Mouse (Mus musculus) forebrain, postnatal 0 days (tissue): ENCODE data around the gene Tph2. TPM values are rescaled to one million over a fixed set of nuclear protein-coding genes. Genes with fewer than 3 reads are reported as not detected.

Experiments
- ATAC-seq: fragments of 200-750 bp; cut with Nextera tagmentation; 2 replicates; pipeline ENCODE4 v1.8.0; 2017; ENCODE audit warnings: mild to moderate bottlenecking, moderate library complexity
- DNase-seq: peaks from one replicate; pipeline ENCODE4 v3.0.0-alpha.2; 2015
- H3K27ac ChIP-seq: fragments of 300-500 bp; sonication (generic); 2 replicates; pipeline ENCODE4 v1.5.1; 2014; ENCODE audit warnings: low read depth, mild to moderate bottlenecking, antibody characterized with exemption, low read length, moderate library complexity, mixed read lengths
- H3K27me3 ChIP-seq: fragments of 300-500 bp; sonication (generic); 2 replicates; pipeline ENCODE4 v1.6.1; 2014; ENCODE audit warnings: mild to moderate bottlenecking, low read length, mixed read lengths; ENCODE audit not compliant: insufficient read depth
- H3K36me3 ChIP-seq: fragments of 300-500 bp; sonication (generic); 2 replicates; pipeline ENCODE4 v1.6.1; 2014; ENCODE audit warnings: mild to moderate bottlenecking, moderate library complexity; ENCODE audit not compliant: insufficient read depth
- H3K4me1 ChIP-seq: fragments of 300-500 bp; sonication (generic); 2 replicates; pipeline ENCODE4 v1.6.1; 2014; ENCODE audit warnings: antibody characterized with exemption; ENCODE audit not compliant: insufficient read depth
- H3K4me2 ChIP-seq: fragments of 300-500 bp; sonication (generic); 2 replicates; pipeline ENCODE4 v1.6.1; 2014; ENCODE audit warnings: low read depth, mild to moderate bottlenecking, moderate library complexity
- H3K4me3 ChIP-seq: fragments of 300-500 bp; sonication (generic); 2 replicates; pipeline ENCODE4 v1.5.1; 2014; ENCODE audit warnings: low read depth, low read length, mixed read lengths
- H3K9ac ChIP-seq: fragments of 300-500 bp; sonication (generic); 2 replicates; pipeline ENCODE4 v1.6.1; 2014; ENCODE audit warnings: mild to moderate bottlenecking
- H3K9me3 ChIP-seq: fragments of 300-500 bp; sonication (generic); 2 replicates; pipeline ENCODE4 v1.6.1; 2016; ENCODE audit warnings: low read length
- CTCF ChIP-seq: sonication (generic); IDR thresholded peaks from 2 replicates; pipeline ENCODE4 v1.5.1; 2016; ENCODE audit warnings: antibody characterized with exemption, control low read depth, low read depth
- WGBS: fragments of 180-500 bp; shearing (Covaris S2); extraction: QIAGEN DNeasy Blood & Tissue Kit; methylation state at CpG from one replicate; pipeline ENCODE4 v1.1.7; 2014; 5-methylcytosine and 5-hydroxymethylcytosine counted together
- polyA plus RNA-seq: library from polyadenylated mRNA; unstranded; fragments of >200 nt; fragmentation: Nextera tagmentation; extraction: Ambion mirVana; gene quantifications from 2 replicates; pipeline ENCODE4 v1.2.1, GENCODE M21; 2015
- total RNA-seq: library from RNA; depleted of rRNA; stranded (reverse); fragments of >200 nt; gene quantifications from 2 replicates; pipeline ENCODE4 v1.2.3, GENCODE M21; 2014

Tph2 gene
- total and polyA plus RNA-seq, 2 experiments from 2014 or later, result 0.10 to 1.0 TPM

DNA sequence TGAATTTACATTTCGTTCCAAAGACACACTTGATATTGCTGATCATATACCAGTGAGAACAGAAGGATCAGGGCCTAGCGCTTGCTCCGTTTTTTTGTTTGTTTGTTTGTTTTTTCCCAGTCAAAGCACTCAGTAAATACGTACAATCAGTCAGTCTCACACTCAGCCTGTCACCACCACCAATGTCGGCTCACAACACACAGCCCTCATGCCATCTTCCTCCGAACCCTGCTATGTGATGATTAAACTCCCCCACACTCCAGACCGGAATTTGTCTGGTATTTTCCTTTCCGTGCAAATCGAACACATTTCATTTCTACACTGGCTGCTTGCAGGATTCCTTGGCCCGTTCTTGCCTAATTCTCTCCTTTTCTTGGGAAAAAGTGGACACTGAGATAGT lies 11.5 kb downstream of the Tph2 start:
- Histone ChIP-seq H3K27ac (no peak overlapping the region), H3K4me2 (no peak overlapping the region), H3K9me3 (no peaks in the 10 kb centered on the region), H3K27me3 (no peaks in the 10 kb centered on the region), H3K9ac (no peak overlapping the region), H3K36me3 (no peaks in the 10 kb centered on the region), H3K4me3 (no peak overlapping the region), H3K4me1 (peaks cover 13% of the 10 kb centered on the region; the same call in 1 of the 2 replicates)
- ATAC-seq (no peak), DNase-seq (no peak)
- TF ChIP-seq CTCF, result no peak
- WGBS, result 67% methylated on average over 10 of the region's 10 CpGs

DNA sequence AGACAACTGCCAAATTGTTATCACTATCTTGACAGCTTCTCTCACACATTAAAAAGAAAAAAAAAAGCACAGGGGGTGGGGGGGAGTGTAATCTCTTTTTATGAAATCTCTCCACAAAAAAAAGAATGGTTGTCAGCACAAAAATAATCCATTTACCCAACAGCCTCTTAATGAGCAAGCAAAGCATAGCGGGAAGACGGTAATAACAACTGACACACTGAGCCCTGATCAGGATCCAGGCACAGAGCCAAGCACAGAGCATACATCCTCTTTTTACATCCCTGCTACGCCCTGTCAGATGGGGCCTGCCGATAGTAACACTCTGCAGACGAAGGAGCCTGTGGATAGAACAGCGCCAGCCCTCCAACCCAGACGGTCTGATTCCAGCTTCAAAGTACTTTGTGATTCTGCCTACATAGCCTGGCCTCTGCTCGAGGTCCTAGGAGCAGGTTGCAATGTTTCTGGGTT lies 13.4 kb downstream of the Tph2 start:
- H3K4me1 ChIP-seq, result peaks cover 13% of the 10 kb centered on the region; the same call in 1 of the 2 replicates
- 27% methylated on average over 8 of the region's 8 CpGs for WGBS

DNA sequence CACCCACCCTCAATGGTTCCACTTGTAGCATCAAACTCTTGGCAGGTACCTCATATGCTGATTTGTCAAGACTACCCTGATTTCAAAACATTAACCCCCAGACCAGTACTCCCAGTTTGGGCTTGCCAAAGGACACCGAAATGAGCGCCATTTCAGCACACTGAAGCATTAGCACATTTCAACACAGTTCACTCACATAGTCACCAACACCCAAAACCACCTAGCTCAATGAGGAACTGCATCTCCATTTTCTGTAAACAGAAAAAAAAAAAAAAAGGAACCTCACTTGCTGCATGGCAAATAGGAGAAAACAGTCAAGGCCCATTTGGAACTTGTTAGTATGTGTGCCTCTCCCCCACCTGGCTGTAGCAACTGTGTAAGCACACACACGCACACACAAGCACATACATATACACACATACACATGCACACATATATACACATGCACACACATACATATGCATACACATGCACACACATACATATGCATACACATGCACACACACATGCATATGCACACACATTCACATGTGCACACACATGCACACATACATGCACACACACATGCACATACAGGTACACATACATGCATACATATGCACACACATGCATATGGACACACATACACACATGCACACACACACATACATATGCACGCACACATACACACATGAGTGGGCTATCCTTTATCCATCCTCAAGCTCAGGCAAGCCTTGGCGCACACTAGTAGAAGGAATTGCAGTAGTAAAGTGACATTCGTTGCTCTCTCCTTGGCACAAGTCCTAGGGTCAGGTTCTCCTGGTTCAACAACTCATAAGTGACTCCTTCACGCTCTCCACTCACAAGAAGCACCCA lies 14.1 kb downstream of the Tph2 start:
- no peak overlapping the region for H3K4me2 ChIP-seq
- H3K9me3 ChIP-seq, result no peaks in the 10 kb centered on the region
- H3K27ac ChIP-seq, result no peak overlapping the region
- no peaks in the 10 kb centered on the region for H3K27me3 ChIP-seq
- WGBS, result 62% methylated on average over 7 of the region's 7 CpGs
- no peak overlapping the region for H3K4me3 ChIP-seq
- H3K9ac ChIP-seq, result no peak overlapping the region
- H3K36me3 ChIP-seq, result no peaks in the 10 kb centered on the region
- TF ChIP-seq CTCF, result no peak
- peak; percentile 46 for DNase-seq
- peaks cover 12% of the 10 kb centered on the region; the same call in 1 of the 2 replicates for H3K4me1 ChIP-seq
- ATAC-seq, result no peak; the same call in 1 of the 2 replicates

More for the DNA sequence above, 13.4 kb downstream of the Tph2 start:
- Histone ChIP-seq H3K27me3 (no peaks in the 10 kb centered on the region), H3K4me3 (no peak overlapping the region), H3K36me3 (no peaks in the 10 kb centered on the region), H3K9ac (no peak overlapping the region), H3K9me3 (no peaks in the 10 kb centered on the region), H3K4me2 (no peak overlapping the region), H3K27ac (no peak overlapping the region)
- DNase-seq, result peak; percentile 78
- ATAC-seq, result peak; percentile 93
- TF ChIP-seq CTCF, result no peak; the same call in 1 of the 2 replicates

DNA sequence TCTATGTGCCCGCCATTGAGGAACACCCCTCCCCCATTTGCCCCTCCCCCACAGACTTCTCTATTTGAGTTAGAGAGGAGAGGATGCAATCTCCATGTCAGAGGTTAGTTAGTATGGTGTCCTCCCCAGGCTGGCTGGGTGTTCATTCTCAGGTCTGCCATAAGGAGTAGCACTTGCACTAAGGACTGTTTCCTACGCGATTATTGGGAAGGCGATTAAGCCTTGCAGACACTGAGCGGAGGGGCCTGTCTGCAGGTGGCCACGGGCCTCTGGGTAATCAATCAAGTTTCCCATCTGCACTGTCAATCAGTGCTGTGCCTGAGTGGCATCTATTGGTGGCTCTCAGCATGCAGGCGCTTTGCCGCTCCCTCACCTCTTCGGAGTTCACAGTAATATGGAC lies 15.4 kb downstream of the Tph2 start:
- WGBS, result 39% methylated on average over 9 of the region's 9 CpGs
- no peak for ATAC-seq

DNA sequence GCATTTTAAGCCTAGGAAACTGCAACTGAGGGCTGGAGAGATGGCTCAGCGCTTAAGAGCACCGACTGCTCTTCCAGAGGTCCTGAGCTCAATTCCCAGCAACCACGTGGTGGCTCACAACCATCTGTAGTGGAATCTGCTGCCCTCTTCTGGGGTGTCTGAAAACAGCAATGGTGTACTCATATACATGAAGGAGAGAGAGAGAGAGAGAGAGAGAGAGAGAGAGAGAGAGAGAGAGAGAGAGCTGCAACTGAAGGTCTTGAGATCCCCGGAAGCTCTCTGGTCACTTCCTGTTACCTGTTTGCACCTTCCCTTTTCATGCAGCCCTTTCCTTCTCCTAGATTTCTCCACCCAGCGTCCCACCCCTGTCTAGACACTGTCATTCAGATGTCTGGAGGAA lies 24.5 kb downstream of the Tph2 start:
- H3K4me3 ChIP-seq, result no peak overlapping the region
- H3K36me3 ChIP-seq, result no peaks in the 10 kb centered on the region
- no peaks in the 10 kb centered on the region for H3K27me3 ChIP-seq
- H3K4me2 ChIP-seq, result no peak overlapping the region
- 73% methylated on average over 5 of the region's 5 CpGs for WGBS
- H3K9ac ChIP-seq, result no peak overlapping the region
- H3K9me3 ChIP-seq, result no peaks in the 10 kb centered on the region
- ATAC-seq (no peak), DNase-seq (no peak)
- H3K4me1 ChIP-seq, result no peaks in the 10 kb centered on the region; the same call in 1 of the 2 replicates
- TF ChIP-seq CTCF, result no peak
- no peak overlapping the region for H3K27ac ChIP-seq

More for the DNA sequence above, 15.4 kb downstream of the Tph2 start:
- Histone ChIP-seq H3K9me3 (no peaks in the 10 kb centered on the region), H3K27ac (no peak overlapping the region), H3K4me2 (no peak overlapping the region), H3K4me3 (no peak overlapping the region), H3K27me3 (no peaks in the 10 kb centered on the region), H3K36me3 (no peaks in the 10 kb centered on the region), H3K4me1 (peaks cover 5% of the 10 kb centered on the region; the same call in 1 of the 2 replicates), H3K9ac (no peak overlapping the region)
- DNase-seq, result no peak
- TF ChIP-seq CTCF, result no peak

DNA sequence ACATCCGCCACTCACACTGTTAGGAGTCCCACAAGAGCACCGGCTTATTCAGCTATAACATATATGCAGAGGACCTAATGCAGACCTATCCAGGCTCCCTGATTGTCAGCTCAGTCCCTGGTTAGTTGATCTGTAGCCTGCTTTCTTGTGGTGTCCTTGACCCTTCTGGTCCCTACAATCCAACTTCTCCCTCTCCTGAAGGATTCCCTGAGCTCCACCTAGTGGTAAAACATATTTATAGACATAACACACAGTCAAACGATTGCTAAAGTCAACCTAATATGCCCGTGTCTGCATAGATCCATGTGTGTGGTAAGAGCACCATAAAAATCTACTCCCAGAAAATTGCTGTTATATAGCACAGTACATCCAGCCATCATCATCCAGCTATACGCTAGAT lies 37.5 kb downstream of the Tph2 start:
- Histone ChIP-seq H3K4me2 (no peak overlapping the region), H3K9me3 (no peaks in the 10 kb centered on the region), H3K27me3 (no peaks in the 10 kb centered on the region), H3K27ac (no peak overlapping the region), H3K4me3 (no peak overlapping the region), H3K36me3 (no peaks in the 10 kb centered on the region), H3K9ac (no peak overlapping the region), H3K4me1 (no peaks in the 10 kb centered on the region)
- no peak for ATAC-seq
- peak; percentile 66 for TF ChIP-seq CTCF
- WGBS, result 66% methylated on average over 5 of the region's 5 CpGs
- peak; percentile 51 for DNase-seq

DNA sequence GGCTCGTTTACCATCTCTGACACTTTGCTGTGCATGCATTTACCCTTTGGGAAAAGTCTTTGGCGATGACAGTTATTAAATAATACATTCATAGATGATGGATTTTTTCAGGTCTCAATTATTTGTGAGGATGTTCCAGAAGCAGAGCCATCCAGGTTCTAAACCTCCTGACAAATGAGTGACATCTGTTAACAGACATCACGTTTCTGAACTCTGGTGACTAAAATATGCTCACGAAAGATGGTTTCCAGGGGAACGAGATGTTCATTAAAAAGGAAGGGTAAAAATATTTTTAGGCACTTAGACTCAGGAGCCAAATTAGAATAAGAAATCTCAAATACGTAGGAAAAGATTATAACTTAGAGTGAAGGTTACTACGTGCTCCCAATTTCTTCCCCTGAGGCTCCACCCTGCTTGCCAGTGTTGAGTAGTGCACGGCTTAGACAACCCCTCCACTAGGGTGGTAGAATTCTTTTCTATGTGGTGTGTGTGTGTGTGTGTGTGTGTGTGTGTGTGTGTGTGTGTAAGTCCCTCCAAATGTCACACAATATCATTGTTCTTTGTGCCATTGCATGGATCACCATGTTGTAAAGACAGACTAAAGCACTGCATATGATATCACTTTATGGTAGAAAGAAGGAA lies 38.4 kb downstream of the Tph2 start:
- WGBS, result 71% methylated on average over 8 of the region's 8 CpGs
- H3K27me3 ChIP-seq, result no peaks in the 10 kb centered on the region
- H3K4me2 ChIP-seq, result no peak overlapping the region
- H3K27ac ChIP-seq, result no peak overlapping the region
- H3K36me3 ChIP-seq, result no peaks in the 10 kb centered on the region
- no peak overlapping the region for H3K4me3 ChIP-seq
- no peak overlapping the region for H3K9ac ChIP-seq
- no peak for TF ChIP-seq CTCF
- peak; percentile 77 for ATAC-seq
- H3K4me1 ChIP-seq, result no peaks in the 10 kb centered on the region
- no peaks in the 10 kb centered on the region for H3K9me3 ChIP-seq
- no peak for DNase-seq
